Mouse (Mus musculus) Muller cell, postnatal 12 days (primary cell): ENCODE measurements at regions not wholly inside any gene's neighbourhood (a gene's known extent, or its start where the extent isn't known, plus 50 kb on each side); places are given as distances from the start of the nearest gene placed in this dataset.

Experiments
- DNase-seq: peaks from one replicate; pipeline ENCODE4 v3.0.0-alpha.2; 2015; ENCODE audit errors: inconsistent ontology term

GRCm38 (mm10) chr6:144876758-144877157, 95.0 kb upstream of the Sox5 start:
- no peak for DNase-seq

- no peak for DNase-seq
Observed at GRCm38 (mm10) chr6:144875862-144876261, 94.1 kb upstream of the Sox5 start.

- no peak for DNase-seq
Observed at GRCm38 (mm10) chr6:144874251-144874650, 92.5 kb upstream of the Sox5 start.

- no peak for DNase-seq
Observed at GRCm38 (mm10) chr6:144870949-144871348, 89.2 kb upstream of the Sox5 start.

- DNase-seq, result no peak
Observed at GRCm38 (mm10) chr6:144867333-144867732, 85.6 kb upstream of the Sox5 start.

GRCm38 (mm10) chr6:144864026-144864425, 82.2 kb upstream of the Sox5 start:
- no peak for DNase-seq

- DNase-seq, result no peak
Observed at GRCm38 (mm10) chr6:144863430-144863994, 81.7 kb upstream of the Sox5 start.

GRCm38 (mm10) chr6:144841510-144841909, 59.7 kb upstream of the Sox5 start:
- DNase-seq, result no peak

- no peak for DNase-seq
Observed at GRCm38 (mm10) chr6:144839383-144839782, 57.6 kb upstream of the Sox5 start.

GRCm38 (mm10) chr6:144834323-144835183, 52.8 kb upstream of the Sox5 start:
- peak; percentile 5 for DNase-seq
